Mouse (Mus musculus): Measurements from ENCODE around the gene Hectd4.

Gene Hectd4

DNA sequence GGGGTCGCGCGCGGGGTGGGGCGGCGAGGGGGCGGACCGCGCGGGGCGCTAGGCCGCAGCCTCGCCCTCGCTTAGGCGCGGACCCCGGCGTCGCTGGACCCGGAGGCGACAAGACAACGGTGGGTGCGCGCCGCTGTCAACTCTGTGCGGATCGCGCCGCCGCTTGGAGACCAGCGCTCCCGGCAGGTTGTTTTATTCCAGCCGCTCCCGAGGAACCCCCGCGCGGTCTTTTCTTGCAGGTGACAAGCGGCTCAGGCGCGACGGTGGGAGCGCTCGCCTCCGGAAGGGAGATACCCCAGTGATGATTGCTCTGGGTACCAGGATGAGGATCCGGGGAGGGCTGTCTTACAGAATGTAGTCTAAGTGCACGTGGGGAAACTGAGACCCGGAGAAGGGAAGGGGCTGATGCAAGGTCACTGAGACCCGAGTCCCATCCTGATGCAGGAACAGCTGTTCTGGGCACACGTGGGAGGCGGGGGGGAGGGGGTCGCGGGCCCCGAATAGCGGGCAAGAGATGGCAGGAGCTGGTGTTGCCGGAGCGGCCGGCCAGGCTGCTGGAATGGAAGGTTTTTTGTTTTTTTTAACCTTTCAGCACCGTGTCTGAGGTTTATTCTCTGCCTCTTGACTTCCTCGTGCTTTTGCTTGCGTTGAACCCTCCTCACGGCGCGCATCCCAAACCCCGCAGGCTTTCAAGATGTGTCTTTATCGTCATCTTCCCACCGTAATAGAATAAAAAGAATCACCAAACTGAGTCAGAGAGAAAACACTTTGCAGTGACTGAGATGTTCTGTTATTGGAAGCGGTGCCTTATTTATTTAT is 178.3 kb downstream of the Hectd4 start:
- DNase-seq = no peak

DNA sequence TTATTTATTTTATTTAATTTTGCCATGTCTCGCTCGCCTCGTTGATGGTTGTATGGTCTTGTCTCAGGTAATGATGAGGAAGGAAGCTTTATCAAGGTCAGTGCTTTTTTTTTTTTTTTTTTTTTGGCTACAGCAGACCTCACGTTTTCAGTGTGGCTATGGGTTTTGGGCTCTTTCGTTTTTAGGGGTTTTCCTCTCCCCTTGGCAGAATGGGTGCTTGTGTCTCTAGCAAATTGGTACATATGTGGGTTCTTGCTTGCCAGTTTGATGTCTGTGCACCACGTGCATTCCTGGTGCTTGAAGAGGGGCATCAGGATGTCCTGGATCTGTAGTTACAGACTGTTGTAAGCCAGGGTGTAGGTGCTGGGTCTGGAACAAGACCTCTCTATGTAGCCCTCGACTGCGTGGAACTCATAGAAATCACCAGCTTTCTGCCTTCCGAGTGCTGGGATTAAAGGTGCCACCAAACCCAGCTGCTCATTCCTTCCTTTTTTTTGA is 179.0 kb downstream of the Hectd4 start:
- DNase-seq = no peak

DNA sequence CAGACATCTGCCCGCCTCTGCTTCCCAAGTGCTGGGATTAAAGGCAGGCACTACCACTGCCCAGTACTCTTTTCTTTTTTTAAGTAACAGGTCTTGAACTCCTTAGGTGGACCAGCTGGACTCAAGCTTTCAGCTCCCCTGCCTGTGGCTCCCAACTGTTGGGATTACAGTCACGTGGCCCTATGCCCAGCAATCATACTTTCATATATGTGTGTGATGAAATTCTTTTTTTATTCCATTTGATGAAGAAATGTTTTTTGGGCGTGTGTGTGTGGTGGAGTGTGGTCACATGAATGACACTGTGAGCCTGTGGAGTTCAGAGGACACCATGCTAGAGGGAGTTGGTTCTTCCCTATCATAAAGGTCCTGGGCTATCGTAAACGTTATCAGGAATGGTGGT is 179.5 kb downstream of the Hectd4 start:
- no peak for DNase-seq

DNA sequence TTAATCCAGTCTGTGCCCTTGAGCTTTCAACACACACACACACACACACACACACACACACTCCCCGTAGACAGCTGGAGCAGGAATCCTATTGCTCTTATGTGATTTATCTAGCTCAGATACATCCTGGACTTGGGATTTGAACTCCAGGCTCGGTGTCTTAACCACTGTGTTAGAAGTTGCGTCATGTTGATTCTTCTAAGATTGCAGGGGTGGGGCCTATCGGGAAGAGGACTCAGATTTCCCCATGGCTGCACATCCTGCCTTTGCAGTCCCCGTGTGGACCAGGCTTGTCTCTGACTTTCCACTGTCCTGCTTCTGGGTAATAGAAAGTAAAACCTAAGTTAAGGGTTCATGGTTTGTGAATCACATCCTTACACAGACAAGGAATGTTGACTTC is 180.0 kb downstream of the Hectd4 start:
- no peak for DNase-seq

DNA sequence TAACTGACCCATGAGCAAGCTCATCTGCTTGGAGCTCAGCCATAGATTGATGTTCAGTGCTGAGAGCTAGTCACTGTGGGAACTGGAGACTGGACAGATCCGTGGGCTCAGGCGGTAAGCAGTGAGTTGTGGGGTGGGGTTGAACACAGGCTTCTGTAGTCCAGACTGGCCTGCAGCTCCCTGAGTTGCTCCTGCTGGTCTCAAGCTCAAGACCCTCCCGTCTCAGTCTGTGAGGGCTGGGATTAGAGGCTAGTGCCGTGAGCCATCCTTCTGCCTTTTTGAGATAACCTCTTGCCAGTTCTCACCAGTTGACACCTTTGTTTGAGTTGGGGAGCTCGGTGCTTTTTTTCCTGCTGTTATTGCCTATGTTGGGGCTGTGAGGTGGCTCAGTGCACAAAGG is 180.8 kb downstream of the Hectd4 start:
- DNase-seq = no peak

DNA sequence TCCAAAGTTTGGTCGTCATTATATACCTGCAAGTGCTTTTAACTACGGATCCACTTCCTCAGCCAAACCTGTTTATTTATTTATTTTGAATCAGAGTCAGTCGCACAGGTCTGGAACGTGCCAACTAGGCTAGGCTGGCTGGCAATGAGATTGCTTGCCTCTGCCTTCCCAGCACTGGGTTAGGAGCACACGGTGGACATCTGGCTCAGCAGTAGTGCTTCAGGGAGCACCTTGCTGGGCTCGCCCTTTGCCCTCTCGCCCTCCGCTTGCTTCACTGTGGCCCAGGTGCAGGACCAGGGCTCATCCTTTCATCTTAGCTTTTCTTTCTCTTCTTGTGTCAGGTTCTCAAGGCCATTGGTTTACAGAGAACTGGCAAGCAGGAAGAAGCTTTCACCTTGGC is 187.8 kb downstream of the Hectd4 start:
- no peak for DNase-seq

DNA sequence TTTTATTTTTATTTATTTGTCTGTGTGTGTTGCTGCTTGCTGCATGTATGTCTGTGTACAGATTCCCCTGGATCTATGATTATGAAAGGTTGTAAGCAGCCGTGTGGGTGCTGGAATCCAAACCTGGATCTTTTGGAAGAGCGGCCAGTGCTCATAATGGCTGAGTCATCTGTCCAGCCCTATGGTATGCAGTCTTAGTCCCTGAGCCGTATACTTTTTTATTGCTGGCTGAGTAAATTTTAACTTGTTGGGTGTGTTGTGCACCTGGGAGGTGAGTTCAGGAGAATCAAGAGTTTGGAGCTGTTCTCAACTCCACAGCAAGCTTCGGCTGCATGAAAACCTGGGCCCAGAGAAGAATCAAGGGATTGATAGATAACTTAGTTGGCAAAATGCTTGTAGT is 191.0 kb downstream of the Hectd4 start:
- no peak for DNase-seq
